Mouse (Mus musculus): ENCODE results near the gene Rab11b. TPM values are rescaled to one million over a fixed set of nuclear protein-coding genes. Genes with fewer than 3 reads are reported as not detected.
"Not testable (repeated sequence)": the region's sequence is repeated elsewhere in the genome, so short reads cannot be mapped to it uniquely, and the experiment has no call there.

Gene Rab11b
- polyA plus RNA-seq, 1 experiment from 2014 or later = 452 TPM

DNA sequence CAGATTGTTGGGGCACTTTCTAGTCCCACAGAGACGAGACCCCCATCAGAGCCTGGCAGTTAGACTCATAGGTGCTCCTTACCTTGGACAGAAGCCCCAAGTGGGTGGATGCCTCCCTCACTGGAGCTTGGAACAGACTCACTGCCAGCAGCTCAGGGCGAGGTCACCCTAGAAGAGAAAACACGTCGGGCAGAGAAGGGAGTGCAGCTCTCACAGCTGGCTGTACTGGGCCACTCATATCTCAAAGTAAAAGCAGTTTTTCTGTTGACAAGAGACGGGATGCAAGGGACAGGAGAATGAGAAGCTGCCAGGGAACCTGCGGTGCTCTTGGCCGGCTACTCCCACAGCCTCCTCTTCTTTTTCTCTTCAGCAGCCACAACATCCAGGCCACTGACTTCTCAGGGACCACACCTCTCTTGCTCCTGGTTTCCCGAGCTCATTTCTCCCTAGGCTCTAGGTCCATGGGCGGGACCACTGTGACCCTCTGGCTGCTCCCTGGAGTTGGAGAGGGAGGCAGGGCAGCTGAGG lies 27.7 kb downstream of the Rab11b start:
- not testable (repeated sequence) for H3K27me3 ChIP-seq; ATAC-seq (replicated peaks); H3K4me3 ChIP-seq; H3K4me2 ChIP-seq (replicated peaks); H3K36me3 ChIP-seq; H3K27ac ChIP-seq (replicated peaks); H3K9me3 ChIP-seq; H3K4me1 ChIP-seq; H3K9ac ChIP-seq (replicated peaks)
- WGBS = 82% methylated on average over 9 of the region's 9 CpGs

DNA sequence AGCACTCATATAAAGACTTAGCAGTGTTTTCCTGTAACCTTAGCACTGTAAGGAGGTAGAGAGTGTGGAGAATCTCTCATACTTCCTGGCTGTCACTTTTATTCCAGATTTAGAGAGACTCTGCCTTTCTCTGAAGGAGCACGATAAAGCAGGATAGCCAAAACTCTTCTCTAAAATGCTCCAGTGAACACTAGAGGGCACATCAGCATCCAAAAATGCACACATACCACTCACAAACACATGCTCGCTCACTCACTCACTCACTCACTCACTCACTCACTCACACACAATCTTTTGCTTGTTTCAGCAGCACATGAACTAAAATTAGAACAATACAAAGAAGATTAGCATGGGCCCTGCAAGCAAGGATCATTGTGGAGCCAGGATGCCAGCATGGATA lies 31.1 kb downstream of the Rab11b start:
- Histone ChIP-seq H3K4me3 (no peak overlapping the region), H3K4me1 (no peaks in the 10 kb centered on the region), H3K27ac (replicated peaks) (no peak overlapping the region), H3K4me2 (replicated peaks) (no peak overlapping the region), H3K27me3 (no peaks in the 10 kb centered on the region), H3K9me3 (no peaks in the 10 kb centered on the region), H3K9ac (replicated peaks) (no peak overlapping the region), H3K36me3 (no peaks in the 10 kb centered on the region)
- no peak for ATAC-seq (replicated peaks)
- 73% methylated on average over 2 of the region's 2 CpGs for WGBS

DNA sequence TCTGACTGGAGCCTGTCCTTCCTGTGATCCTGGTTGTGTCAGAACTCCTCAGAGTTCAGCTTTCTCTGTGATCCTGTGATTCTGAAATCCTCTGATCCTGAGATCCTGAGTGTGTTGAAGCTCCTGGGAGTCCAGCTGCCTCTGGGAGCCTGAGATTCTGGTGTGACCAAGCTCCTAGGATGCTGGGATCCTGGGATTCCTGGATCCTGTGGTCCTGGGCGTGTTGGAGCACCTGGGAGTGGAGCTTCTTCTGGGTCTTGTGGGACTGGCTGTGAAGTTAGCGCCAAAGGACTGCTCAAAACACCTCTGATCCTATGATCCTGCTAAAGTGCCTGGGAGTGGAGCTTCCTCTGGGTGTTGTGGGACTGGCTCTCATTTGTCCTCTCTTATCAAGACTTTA lies 31.9 kb downstream of the Rab11b start:
- ATAC-seq (replicated peaks) = no peak
- Histone ChIP-seq H3K9ac (replicated peaks) (no peak overlapping the region), H3K4me1 (no peaks in the 10 kb centered on the region), H3K4me2 (replicated peaks) (no peak overlapping the region), H3K27ac (replicated peaks) (no peak overlapping the region), H3K4me3 (no peak overlapping the region), H3K9me3 (no peaks in the 10 kb centered on the region), H3K27me3 (no peaks in the 10 kb centered on the region), H3K36me3 (no peaks in the 10 kb centered on the region)
- WGBS = 72% methylated on average over 2 of the region's 2 CpGs

DNA sequence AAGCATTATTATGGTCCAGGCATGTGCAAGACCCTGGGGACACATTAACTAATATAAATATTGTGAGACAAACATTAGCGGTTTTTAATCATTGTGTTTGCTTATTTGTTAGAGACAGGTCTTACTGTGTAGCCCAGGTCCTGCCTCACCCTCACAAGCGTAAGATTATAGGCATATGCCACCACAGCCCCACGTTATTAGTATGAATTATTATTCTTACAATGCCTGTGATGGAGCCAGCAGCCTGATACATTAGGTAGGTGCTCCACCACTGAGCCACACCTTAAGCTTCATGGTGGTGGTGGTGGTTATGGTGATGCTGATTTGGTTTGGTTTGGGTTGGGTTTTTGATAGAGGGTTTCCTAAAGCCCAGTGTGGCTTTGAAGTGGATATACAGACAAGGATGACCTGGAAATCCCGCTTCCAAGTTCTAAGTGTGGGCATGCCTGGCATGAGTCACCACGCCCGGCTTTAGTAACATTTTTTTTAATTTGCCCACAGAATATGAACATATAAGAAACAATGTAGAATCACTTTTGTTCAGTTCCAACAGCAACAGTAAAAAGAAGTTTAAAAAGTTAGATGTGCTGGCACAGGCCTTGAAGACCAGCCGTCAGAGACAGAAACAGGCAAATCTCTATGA lies 40.5 kb downstream of the Rab11b start:
- H3K27me3 ChIP-seq = no peaks in the 10 kb centered on the region
- 94% methylated on average over 7 of the region's 7 CpGs for WGBS
- H3K27ac ChIP-seq (replicated peaks) = no peak overlapping the region
- H3K4me1 ChIP-seq = peaks cover 7% of the 10 kb centered on the region; the same call in 1 of the 2 replicates
- no peaks in the 10 kb centered on the region for H3K36me3 ChIP-seq
- H3K4me2 ChIP-seq (replicated peaks) = no peak overlapping the region
- no peak overlapping the region for H3K4me3 ChIP-seq
- no peak for ATAC-seq (replicated peaks)
- no peaks in the 10 kb centered on the region for H3K9me3 ChIP-seq
- H3K9ac ChIP-seq (replicated peaks) = no peak overlapping the region

DNA sequence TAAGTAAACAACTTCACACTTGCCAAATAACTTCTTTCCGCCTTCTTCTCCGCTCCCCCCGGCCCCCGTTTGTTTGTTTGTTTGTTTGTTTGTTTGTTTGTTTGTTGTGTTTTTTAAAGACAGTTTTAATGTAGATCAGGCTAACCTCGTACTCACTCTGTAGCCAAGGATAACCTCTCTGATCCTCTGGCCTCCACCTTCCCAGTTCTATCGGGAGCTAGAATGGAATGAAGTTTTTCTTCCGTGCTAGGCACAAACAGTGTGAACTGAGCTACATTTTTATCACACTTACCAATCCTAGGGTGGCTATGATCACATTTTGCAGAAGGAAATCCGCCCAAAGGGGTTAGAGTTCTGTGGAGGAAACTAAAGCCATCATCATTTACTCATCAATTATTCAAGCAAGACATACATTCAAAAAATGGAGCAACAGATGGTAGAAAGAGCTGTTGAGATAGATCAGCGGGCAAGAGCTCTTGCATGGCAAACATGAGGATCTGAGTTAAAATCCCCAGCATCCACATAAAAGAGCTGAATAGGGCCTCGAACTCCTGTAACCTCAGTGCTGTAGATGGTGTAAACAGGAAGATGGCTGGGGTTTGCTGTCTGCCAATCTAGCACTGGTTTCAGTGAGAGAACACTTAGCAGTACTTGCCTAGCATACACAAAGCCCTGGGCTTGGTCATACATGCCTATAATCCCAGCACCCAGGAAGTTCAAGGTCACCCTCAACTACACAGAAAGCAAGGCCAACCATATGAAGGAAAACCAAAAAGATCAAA lies 41.2 kb downstream of the Rab11b start:
- Histone ChIP-seq H3K4me2 (replicated peaks) (peak overlapping the region; percentile 64), H3K9ac (replicated peaks) (peak overlapping the region; percentile 44; the same call in 1 of the 2 replicates), H3K27ac (replicated peaks) (0 out of 2 replicates have a peak overlapping the region, but pooled peaks have one; percentile 0), H3K36me3 (no peaks in the 10 kb centered on the region), H3K4me1 (peaks cover 7% of the 10 kb centered on the region; the same call in 1 of the 2 replicates), H3K27me3 (no peaks in the 10 kb centered on the region), H3K4me3 (peak overlapping the region; percentile 51), H3K9me3 (no peaks in the 10 kb centered on the region)
- peak; percentile 29 for ATAC-seq (replicated peaks)
- 47% methylated on average over 10 of the region's 10 CpGs for WGBS

DNA sequence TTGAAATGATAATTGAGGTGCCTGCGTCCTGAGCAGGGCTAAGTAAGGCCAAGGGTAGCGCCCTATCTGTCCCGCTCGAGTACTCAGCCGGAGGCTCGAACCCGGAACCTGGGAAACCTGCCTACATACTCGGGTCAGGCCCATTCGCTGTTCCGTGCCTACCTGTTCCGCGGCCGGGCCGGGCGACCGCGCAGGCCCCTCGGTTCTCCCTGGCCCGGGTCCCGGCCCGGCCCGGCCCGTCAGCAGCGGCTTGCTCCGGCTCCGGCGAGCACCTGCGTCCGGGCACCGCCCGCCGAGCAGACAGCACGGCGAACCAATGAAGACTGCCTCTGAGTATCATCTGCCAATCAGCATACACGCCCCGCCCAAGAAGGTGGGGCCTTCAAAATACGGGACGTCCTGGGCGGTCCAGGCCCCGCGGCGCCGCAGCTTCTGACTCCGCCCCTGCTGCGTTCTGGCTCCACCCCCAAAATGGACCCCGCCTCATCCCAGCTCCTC lies 41.9 kb downstream of the Rab11b start, which contains the start of gene March2:
TSS of gene March2 (minus strand) at position 287 of the 498 bp plus-strand sequence.
- peak within 1 kb of the TSS; percentile 44 for H3K9ac ChIP-seq (replicated peaks)
- under 1% methylated on average over 46 of the region's 46 CpGs for WGBS
- peak; percentile 100 for ATAC-seq (replicated peaks)
- H3K9me3 ChIP-seq = no peaks in the 10 kb centered on the region
- H3K4me3 ChIP-seq = peak within 1 kb of the TSS; percentile 51
- H3K27ac ChIP-seq (replicated peaks) = 0 out of 2 replicates have a peak within 1 kb of the TSS, but pooled peaks have one; percentile 0
- peaks cover 7% of the 10 kb centered on the region; the same call in 1 of the 2 replicates for H3K4me1 ChIP-seq
- H3K4me2 ChIP-seq (replicated peaks) = peak within 1 kb of the TSS; percentile 64
- no peaks in the 10 kb centered on the region for H3K27me3 ChIP-seq
- H3K36me3 ChIP-seq = no peaks in the 10 kb centered on the region

DNA sequence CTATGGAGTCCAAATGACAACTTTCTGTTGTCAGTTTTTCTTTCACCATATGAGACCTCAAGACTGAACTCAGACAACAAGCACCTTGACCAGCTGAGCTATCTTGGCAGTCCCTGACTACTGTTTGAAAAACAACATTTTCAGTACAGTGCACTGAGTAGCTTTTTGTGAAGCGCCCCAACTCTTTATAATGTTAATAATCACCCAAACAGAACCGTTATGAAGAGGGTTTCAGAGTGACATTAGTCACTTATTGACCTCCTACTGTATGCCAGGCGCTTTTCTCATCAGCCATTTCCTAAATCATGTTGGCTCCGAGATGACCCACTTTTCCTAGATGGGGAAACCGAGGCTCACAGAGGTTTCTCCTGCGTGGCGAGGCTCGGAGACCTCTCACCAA lies 42.3 kb downstream of the Rab11b start:
- 0 out of 2 replicates have a peak overlapping the region, but pooled peaks have one; percentile 0 for H3K27ac ChIP-seq (replicated peaks)

DNA sequence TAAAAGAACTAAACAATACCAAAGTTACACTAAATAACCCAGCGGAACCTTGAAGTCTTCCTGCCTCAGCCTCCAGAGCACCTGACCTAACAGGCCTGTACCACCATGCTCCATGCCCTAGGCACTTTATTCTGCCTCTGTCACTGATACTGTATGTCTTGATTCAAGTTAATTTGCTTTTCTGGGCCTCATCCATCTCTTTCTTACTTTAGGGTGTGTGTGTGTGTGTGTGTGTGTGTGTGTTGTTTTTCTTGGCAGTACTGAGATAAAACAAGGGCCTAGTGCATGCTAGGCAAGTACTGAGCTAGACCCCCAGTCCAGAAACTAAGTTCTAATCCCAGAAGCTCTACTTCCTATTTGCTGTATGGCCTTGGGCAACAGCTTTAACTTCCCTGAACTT lies 43.1 kb downstream of the Rab11b start:
- no peak overlapping the region for H3K27ac ChIP-seq (replicated peaks)
- no peak for ATAC-seq (replicated peaks)
- no peak overlapping the region for H3K4me2 ChIP-seq (replicated peaks)
- H3K27me3 ChIP-seq = no peaks in the 10 kb centered on the region
- H3K36me3 ChIP-seq = no peaks in the 10 kb centered on the region
- WGBS = 100% methylated on average over 1 of the region's 1 CpGs
- no peak overlapping the region for H3K9ac ChIP-seq (replicated peaks)
- H3K4me3 ChIP-seq = no peak overlapping the region
- peaks cover 7% of the 10 kb centered on the region; the same call in 1 of the 2 replicates for H3K4me1 ChIP-seq
- H3K9me3 ChIP-seq = no peaks in the 10 kb centered on the region

More for the DNA sequence above, 42.3 kb downstream of the Rab11b start:
- H3K4me2 ChIP-seq (replicated peaks) = peak overlapping the region; percentile 64
- H3K4me3 ChIP-seq = peak overlapping the region; percentile 51
- peaks cover 7% of the 10 kb centered on the region; the same call in 1 of the 2 replicates for H3K4me1 ChIP-seq
- ATAC-seq (replicated peaks) = no peak
- H3K27me3 ChIP-seq = no peaks in the 10 kb centered on the region
- H3K36me3 ChIP-seq = no peaks in the 10 kb centered on the region
- no peaks in the 10 kb centered on the region for H3K9me3 ChIP-seq
- 9% methylated on average over 8 of the region's 8 CpGs for WGBS
- peak overlapping the region; percentile 44 for H3K9ac ChIP-seq (replicated peaks)

DNA sequence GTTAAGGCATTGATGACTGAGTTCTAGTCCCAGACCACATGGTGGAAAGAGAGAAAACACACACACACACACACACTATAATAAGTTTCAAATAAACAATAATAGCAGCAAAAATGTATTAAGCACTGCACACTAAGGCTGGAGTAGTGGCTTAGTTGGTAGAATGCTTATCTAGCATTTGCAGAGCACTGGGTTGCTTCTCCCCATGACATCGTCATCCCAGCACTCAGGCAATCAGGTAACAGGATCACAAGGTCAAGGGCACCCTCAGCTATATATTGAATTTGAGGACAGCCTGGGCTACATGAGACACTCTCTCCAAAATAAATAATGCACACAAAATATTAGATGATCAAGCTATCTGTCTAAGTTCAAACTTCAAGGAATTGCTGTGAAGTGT lies 45.6 kb downstream of the Rab11b start:
- no peak for ATAC-seq (replicated peaks)
- Histone ChIP-seq H3K9me3 (no peaks in the 10 kb centered on the region), H3K27me3 (no peaks in the 10 kb centered on the region), H3K9ac (replicated peaks) (no peak overlapping the region), H3K27ac (replicated peaks) (no peak overlapping the region), H3K4me3 (no peak overlapping the region), H3K36me3 (0 out of 2 replicates have a peak, but pooled peaks cover 6% of the 10 kb centered on the region), H3K4me1 (peaks cover 7% of the 10 kb centered on the region; the same call in 1 of the 2 replicates), H3K4me2 (replicated peaks) (no peak overlapping the region)
- WGBS = 86% methylated on average over 1 of the region's 1 CpGs

DNA sequence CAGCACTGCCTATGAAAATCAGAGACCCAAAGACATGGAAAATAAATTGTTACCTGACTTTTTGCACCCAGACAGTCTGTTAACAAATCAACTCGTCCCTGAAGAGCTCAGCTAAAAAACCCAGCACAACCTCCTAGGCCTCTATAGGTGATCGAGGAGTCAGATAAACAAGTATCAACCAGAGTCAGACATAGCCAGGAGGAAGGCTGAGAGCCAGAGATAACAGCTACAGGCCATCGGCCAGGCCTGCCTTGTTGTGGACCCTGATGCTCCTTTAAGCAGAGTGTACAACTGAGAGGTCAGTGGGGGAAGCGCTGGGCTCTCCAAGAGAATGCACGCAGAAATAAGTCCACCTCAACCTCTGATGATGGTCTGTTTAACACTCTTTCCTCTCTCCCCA lies 47.1 kb downstream of the Rab11b start:
- WGBS = 89% methylated on average over 5 of the region's 5 CpGs
- Histone ChIP-seq H3K4me2 (replicated peaks) (no peak overlapping the region), H3K9ac (replicated peaks) (no peak overlapping the region), H3K9me3 (no peaks in the 10 kb centered on the region), H3K4me1 (peaks cover 4% of the 10 kb centered on the region; the same call in 1 of the 2 replicates), H3K4me3 (no peak overlapping the region), H3K36me3 (peaks cover 19% of the 10 kb centered on the region), H3K27ac (replicated peaks) (no peak overlapping the region), H3K27me3 (no peaks in the 10 kb centered on the region)
- ATAC-seq (replicated peaks) = no peak

DNA sequence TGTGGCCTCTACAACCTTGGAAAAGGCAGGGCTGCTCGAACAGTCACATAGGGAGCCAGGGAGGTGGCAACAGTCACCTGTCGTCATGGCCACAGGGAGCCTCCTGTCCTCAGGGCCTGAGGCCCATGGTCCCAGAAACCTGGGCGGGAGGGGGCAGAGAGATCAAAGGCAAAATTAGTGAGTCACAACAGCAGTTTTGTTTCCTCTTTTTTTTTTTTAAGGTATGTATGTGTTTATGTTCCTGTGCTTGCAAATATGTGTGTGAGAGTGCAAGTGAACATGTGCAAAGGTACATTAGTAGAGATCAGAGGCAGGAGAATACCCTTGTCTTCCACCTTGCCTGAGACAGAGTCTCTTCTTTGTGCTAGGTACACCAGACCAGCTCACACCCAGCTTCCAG lies 50.5 kb downstream of the Rab11b start:
- Histone ChIP-seq H3K36me3 (peaks cover 29% of the 10 kb centered on the region), H3K27ac (replicated peaks) (no peak overlapping the region), H3K27me3 (no peaks in the 10 kb centered on the region), H3K9me3 (no peaks in the 10 kb centered on the region), H3K9ac (replicated peaks) (no peak overlapping the region), H3K4me3 (no peak overlapping the region), H3K4me1 (no peaks in the 10 kb centered on the region), H3K4me2 (replicated peaks) (no peak overlapping the region)
- ATAC-seq (replicated peaks) = no peak
- 82% methylated on average over 3 of the region's 3 CpGs for WGBS

DNA sequence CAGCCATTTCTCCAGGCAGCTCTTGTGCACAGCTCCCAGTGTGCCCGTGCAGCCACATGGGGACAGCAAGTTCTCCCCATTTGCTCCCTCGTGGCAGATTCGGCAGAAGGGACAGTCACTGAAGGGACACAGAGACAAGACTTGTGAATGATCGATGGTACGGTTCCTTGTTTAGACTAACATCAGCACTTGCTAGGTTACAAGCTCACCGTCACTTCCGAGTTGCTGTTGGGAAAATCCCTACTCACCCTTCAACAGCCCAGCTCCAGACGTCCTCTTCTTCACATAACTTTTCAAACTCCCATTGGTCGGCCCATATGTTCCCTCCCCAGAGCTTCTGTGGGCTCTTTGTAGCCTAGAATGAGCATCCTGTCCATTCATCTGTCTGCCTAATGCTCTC lies 57.2 kb downstream of the Rab11b start:
- H3K27me3 ChIP-seq = no peaks in the 10 kb centered on the region
- WGBS = 88% methylated on average over 9 of the region's 9 CpGs
- no peak for ATAC-seq (replicated peaks)
- H3K4me3 ChIP-seq = no peak overlapping the region
- peaks cover 27% of the 10 kb centered on the region for H3K36me3 ChIP-seq
- no peak overlapping the region for H3K27ac ChIP-seq (replicated peaks)
- H3K9ac ChIP-seq (replicated peaks) = no peak overlapping the region
- no peaks in the 10 kb centered on the region for H3K4me1 ChIP-seq
- H3K9me3 ChIP-seq = no peaks in the 10 kb centered on the region
- H3K4me2 ChIP-seq (replicated peaks) = no peak overlapping the region

Data from forebrain, embryonic 15.5 days (tissue).